Comparison of ENCODE assay signal across 18 mouse cellular contexts in genomic region chr4:128997258-128997657, GRCm38 (mm10). TPM values are rescaled to one million over a fixed set of nuclear protein-coding genes. Genes with fewer than 3 reads are reported as not detected.
DNase-seq lines count a peak whose midpoint lies in the region; ATAC-seq lines count a peak whose summit lies in the region.
"Had no signal": no experiment of that assay in that cellular context is flagged by ENCODE, and none has a peak within 500 bp of the region (broad histone marks: within the 10 kb centered on the region; RNA-seq: fewer than 3 reads in every experiment).

No protein-coding gene starts in this region.

- no peaks in the 10 kb centered on the region for H3K9me3 ChIP-seq in lung, embryonic 16.5 days (ENCODE audit: control insufficient read depth, low read length)
- no peaks in the 10 kb centered on the region for H3K9me3 ChIP-seq in intestine, embryonic 15.5 days
- H3K9me3 ChIP-seq in stomach, embryonic 14.5 days (ENCODE audit: control insufficient read depth, low read depth, low read length) = no peaks in the 10 kb centered on the region
- H3K9me3 ChIP-seq: midbrain, embryonic 12.5 days had no signal

- DNase-seq in lung, postnatal 10 days = no peak
- DNase-seq in ZHBTc4 (ENCODE audit: low read depth, low spot score) = peak; percentile 77
- DNase-seq in adrenal gland, adult 2 months = no peak
- DNase-seq in cerebellum, adult 11-12 months = no peak
- no peak for DNase-seq in thymus, postnatal 10 days (ENCODE audit: low spot score in 2 of 2)
- DNase-seq: adrenal gland, adult 8-10 months; gastrocnemius, postnatal 14 days; heart, postnatal 4 days; layer of hippocampus, adult 9-11 months; lung, embryonic 14.5 days; thymus, postnatal 14 days had no signal

- no peak overlapping the region for H3K4me3 ChIP-seq in lung, embryonic 16.5 days (ENCODE audit: low read length)
- H3K4me3 ChIP-seq in intestine, embryonic 15.5 days (replicated peaks) = no peak overlapping the region
- H3K4me3 ChIP-seq in stomach, embryonic 14.5 days (ENCODE audit: low read depth, low read length) = no peak overlapping the region
- H3K4me3 ChIP-seq: midbrain, embryonic 12.5 days had no signal

- peaks cover 8% of the 10 kb centered on the region for H3K36me3 ChIP-seq in lung, embryonic 16.5 days (ENCODE audit: control insufficient read depth, insufficient read depth, low read length)
- peaks cover 9% of the 10 kb centered on the region; the same call in 1 of the 2 replicates for H3K36me3 ChIP-seq in intestine, embryonic 15.5 days
- peaks cover 19% of the 10 kb centered on the region for H3K36me3 ChIP-seq in stomach, embryonic 14.5 days (ENCODE audit: control insufficient read depth, insufficient read depth, low read length)

- H3K27me3 ChIP-seq in lung, embryonic 16.5 days (ENCODE audit: control insufficient read depth, insufficient read depth, low read depth, low read length) = no peaks in the 10 kb centered on the region
- no peaks in the 10 kb centered on the region for H3K27me3 ChIP-seq in intestine, embryonic 15.5 days (replicated peaks)
- H3K27me3 ChIP-seq in stomach, embryonic 14.5 days (ENCODE audit: control insufficient read depth, insufficient read depth, low read length) = no peaks in the 10 kb centered on the region

- 0 out of 2 replicates have a peak overlapping the region, but pooled peaks have one; percentile 7 for H3K9ac ChIP-seq in lung, embryonic 16.5 days (ENCODE audit: low read length)
- no peak overlapping the region for H3K9ac ChIP-seq in intestine, embryonic 15.5 days
- H3K9ac ChIP-seq in stomach, embryonic 14.5 days (replicated peaks; ENCODE audit: low read depth, low read length) = no peak overlapping the region
- H3K9ac ChIP-seq: lung, embryonic 14.5 days; midbrain, embryonic 12.5 days had no signal

- peaks cover 45% of the 10 kb centered on the region for H3K4me1 ChIP-seq in lung, embryonic 16.5 days (replicated peaks; ENCODE audit: control insufficient read depth, insufficient read depth, low read length)
- H3K4me1 ChIP-seq in intestine, embryonic 15.5 days (replicated peaks) = peaks cover 41% of the 10 kb centered on the region
- H3K4me1 ChIP-seq in stomach, embryonic 14.5 days (ENCODE audit: control insufficient read depth, insufficient read depth, low read length) = peaks cover 25% of the 10 kb centered on the region

- H3K4me2 ChIP-seq in lung, embryonic 16.5 days (ENCODE audit: low read depth, low read length) = no peak overlapping the region
- H3K4me2 ChIP-seq in intestine, embryonic 15.5 days (replicated peaks) = peak overlapping the region; percentile 2; the same call in 1 of the 2 replicates
- no peak overlapping the region for H3K4me2 ChIP-seq in stomach, embryonic 14.5 days (replicated peaks; ENCODE audit: low read depth, low read length)
- H3K4me2 ChIP-seq: heart, embryonic 11.5 days; lung, embryonic 14.5 days; midbrain, embryonic 12.5 days had no signal

- no peak for ATAC-seq in lung, embryonic 16.5 days (ENCODE audit: low read depth)
- peak; percentile 69 for ATAC-seq in intestine, embryonic 15.5 days
- ATAC-seq in stomach, embryonic 14.5 days (ENCODE audit: insufficient number of reproducible peaks, insufficient read depth, low FRiP score, low read depth) = no peak
- ATAC-seq: CD4-positive, CD25-positive, alpha-beta regulatory T cell, adult 4 months; inflammation-experienced regulatory T-cells, adult 6 months had no signal

- H3K27ac ChIP-seq in lung, embryonic 16.5 days (ENCODE audit: low read length) = no peak overlapping the region
- peak overlapping the region; percentile 45 for H3K27ac ChIP-seq in intestine, embryonic 15.5 days
- peak overlapping the region; percentile 15; the same call in 1 of the 2 replicates for H3K27ac ChIP-seq in stomach, embryonic 14.5 days (ENCODE audit: low read length)
- H3K27ac ChIP-seq: midbrain, embryonic 12.5 days had no signal

- 51% methylated on average over 8 of the region's 8 CpGs for WGBS in lung, embryonic 16.5 days
- WGBS in intestine, embryonic 15.5 days = 47% methylated on average over 8 of the region's 8 CpGs
- whole genome bisulfite sequencing in stomach, embryonic 14.5 days = 65% methylated on average over 8 of the region's 8 CpGs

RNA-seq across cellular contexts. Expression of gene Ak2, which starts 5.5 kb away (rescaled TPM):
- polyA plus RNA-seq in lung, embryonic 16.5 days (2015; fragmentation: Nextera tagmentation; extraction: Ambion mirVana) = 173 and 175 TPM in 2 replicates
- 297 and 298 TPM in 2 replicates for polyA plus RNA-seq in intestine, embryonic 15.5 days (2015; fragmentation: Nextera tagmentation; extraction: Ambion mirVana)
- 123 and 127 TPM in 2 replicates for polyA plus RNA-seq in stomach, embryonic 14.5 days (2014; fragmentation: Nextera tagmentation; extraction: Ambion mirVana)
- 100 to 1,000 TPM; 111 to 154 TPM for total RNA-seq in adrenal gland, adult 2 months (2021)
- 42.0 and 51.8 TPM in 2 replicates for polyA plus RNA-seq in adrenal gland, adult 2 months (2012; rRNA removed)

RNA-seq across cellular contexts. Expression of gene Azin2, which starts 35.0 kb away (rescaled TPM):
- 18.7 and 23.2 TPM in 2 replicates for polyA plus RNA-seq in lung, embryonic 16.5 days (2015; fragmentation: Nextera tagmentation; extraction: Ambion mirVana)
- polyA plus RNA-seq in intestine, embryonic 15.5 days (2015; fragmentation: Nextera tagmentation; extraction: Ambion mirVana) = 12.9 and 13.3 TPM in 2 replicates
- polyA plus RNA-seq in stomach, embryonic 14.5 days (2014; fragmentation: Nextera tagmentation; extraction: Ambion mirVana) = 17.6 and 19.1 TPM in 2 replicates
- total RNA-seq in adrenal gland, adult 2 months (2021) = 10 to 100 TPM; 36.2 to 55.1 TPM
- 39.0 and 45.9 TPM in 2 replicates for polyA plus RNA-seq in adrenal gland, adult 2 months (2012; rRNA removed)
